Mouse (Mus musculus): ENCODE data around the gene Rsf1. TPM values are rescaled to one million over a fixed set of nuclear protein-coding genes. Genes with fewer than 3 reads are reported as not detected.

Gene Rsf1
- polyA plus RNA-seq (2014; fragmentation: Nextera tagmentation; extraction: Ambion mirVana): 14.5 and 14.8 TPM in 2 replicates

DNA sequence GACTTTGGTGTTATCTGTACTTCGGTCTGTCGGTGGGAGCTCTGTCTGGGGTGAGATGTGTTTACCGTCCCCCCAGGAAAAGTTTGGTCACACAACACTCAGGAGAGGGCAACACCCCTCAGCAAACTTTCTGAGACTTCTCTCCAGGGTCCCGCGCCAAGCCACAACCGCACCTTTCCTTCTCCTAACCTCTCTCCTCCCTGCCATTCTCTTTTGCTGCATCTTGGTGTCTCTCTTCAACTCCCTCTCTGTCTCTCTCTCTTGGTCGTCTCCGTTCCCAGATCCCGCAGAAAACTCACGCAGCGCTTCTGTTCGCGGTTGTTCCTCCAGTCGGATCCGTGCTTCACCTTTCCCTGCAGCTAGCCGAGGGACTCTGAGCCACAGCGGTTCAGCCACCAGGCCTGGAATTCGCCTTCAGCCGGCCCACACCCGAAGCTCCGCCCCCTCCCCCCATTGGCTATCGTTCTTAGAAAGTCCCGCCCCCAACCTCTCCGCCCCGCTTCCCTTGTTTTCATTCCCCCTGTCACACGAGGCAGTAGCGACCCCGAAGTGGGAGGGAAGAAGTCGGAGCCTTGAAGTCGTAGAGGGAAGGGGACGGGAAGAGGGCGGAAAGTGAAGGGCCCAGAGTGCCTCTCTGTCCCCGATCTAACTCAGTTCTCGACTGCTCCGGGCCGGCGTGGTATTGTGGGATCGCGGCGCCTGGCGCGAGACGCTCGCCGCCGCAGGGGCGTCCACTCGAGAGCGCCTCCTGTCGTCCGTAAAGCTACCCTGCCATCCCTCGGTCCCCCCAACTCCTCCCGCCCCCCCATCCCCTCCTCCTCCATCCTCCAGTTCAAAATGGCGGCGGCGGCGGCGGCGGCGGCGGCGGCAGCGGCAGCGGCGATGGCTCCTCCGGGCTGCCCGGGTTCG is at the start of gene Rsf1, which contains the start of gene Aamdc:
Gene Rsf1 (plus strand): TSS at position 823 of the 909 bp plus-strand sequence.
Gene Aamdc (minus strand): TSS at position 431 of the 909 bp plus-strand sequence.
- DNase-seq (ENCODE audit: low spot score): peak; percentile 95
- H3K36me3 ChIP-seq (ENCODE audit: control insufficient read depth, insufficient read depth, low read length): no peaks in the 10 kb centered on the region
- peak within 1 kb of the TSS; percentile 99 for H3K9ac ChIP-seq (ENCODE audit: low read depth, low read length)
- no peaks in the 10 kb centered on the region for H3K4me1 ChIP-seq (replicated peaks; ENCODE audit: control insufficient read depth, insufficient read depth, low read length)
- WGBS: under 1% methylated on average over 67 of the region's 68 CpGs
- H3K27ac ChIP-seq (ENCODE audit: low read depth, low read length): peak within 1 kb of the TSS; percentile 99
- peak within 1 kb of the TSS; percentile 99 for H3K4me3 ChIP-seq (ENCODE audit: low read depth, low read length)
- no peaks in the 10 kb centered on the region for H3K27me3 ChIP-seq (replicated peaks; ENCODE audit: control insufficient read depth, insufficient read depth, low read length)
- H3K9me3 ChIP-seq (ENCODE audit: control insufficient read depth, low read length): peaks cover 3% of the 10 kb centered on the region; the same call in 1 of the 2 replicates
- peak; percentile 88 for ATAC-seq (replicated peaks; ENCODE audit: low FRiP score)
- peak within 1 kb of the TSS; percentile 92 for H3K4me2 ChIP-seq

- ATAC-seq (replicated peaks; ENCODE audit: low FRiP score) (no peak), DNase-seq (ENCODE audit: low spot score) (no peak)
- Histone ChIP-seq H3K9ac (ENCODE audit: low read depth, low read length) (no peak overlapping the region), H3K27me3 (replicated peaks; ENCODE audit: control insufficient read depth, insufficient read depth, low read length) (no peaks in the 10 kb centered on the region), H3K36me3 (ENCODE audit: control insufficient read depth, insufficient read depth, low read length) (peaks cover 42% of the 10 kb centered on the region), H3K27ac (ENCODE audit: low read depth, low read length) (no peak overlapping the region), H3K4me2 (no peak overlapping the region), H3K4me1 (replicated peaks; ENCODE audit: control insufficient read depth, insufficient read depth, low read length) (no peaks in the 10 kb centered on the region), H3K9me3 (ENCODE audit: control insufficient read depth, low read length) (no peaks in the 10 kb centered on the region), H3K4me3 (ENCODE audit: low read depth, low read length) (no peak overlapping the region)
- WGBS: 89% methylated on average over 5 of the region's 5 CpGs
Measured at GRCm38 (mm10) chr7:97535531-97535930, 44.2 kb upstream of the Rsf1 start.

DNA sequence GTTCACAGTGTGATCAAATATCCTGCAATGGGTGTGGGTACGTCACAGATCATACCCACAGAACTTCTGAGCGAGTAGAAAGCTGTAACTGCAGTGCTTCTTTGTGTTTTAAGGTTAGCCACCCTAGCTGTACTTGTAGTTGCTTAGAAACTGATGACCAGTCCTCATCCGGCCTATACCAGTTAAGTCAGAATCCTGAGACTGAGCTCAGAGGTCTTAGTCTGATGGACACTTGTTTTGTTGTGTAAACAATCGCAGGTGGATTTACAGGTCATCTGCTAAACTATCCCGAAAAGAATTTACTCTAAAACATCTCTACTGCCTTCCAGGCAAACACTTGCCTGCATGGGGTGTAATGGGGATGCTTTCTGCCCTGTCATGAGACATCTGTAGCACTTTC is 43.1 kb upstream of the Rsf1 start:
- WGBS: 87% methylated on average over 5 of the region's 5 CpGs
- no peak for ATAC-seq (replicated peaks; ENCODE audit: low FRiP score)

DNA sequence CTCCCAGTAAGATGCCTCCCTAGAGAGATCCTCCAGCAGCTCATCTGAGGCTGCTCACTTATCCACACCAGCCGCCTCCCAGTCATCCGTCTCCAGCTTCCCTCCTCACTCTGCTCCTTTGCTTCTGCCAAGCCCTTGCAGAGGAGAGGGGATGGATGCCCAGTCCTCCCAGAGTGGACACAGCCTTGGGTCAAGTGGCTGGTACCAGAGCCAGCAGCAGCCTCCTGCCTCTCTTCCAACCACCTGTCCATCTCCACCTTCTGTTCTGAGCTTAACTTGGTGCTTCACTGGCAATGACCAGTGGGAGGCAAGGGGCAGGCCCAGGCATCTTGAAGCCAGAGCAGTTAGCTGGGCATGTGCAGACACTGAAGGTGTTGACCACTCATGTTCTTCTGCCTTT is 33.2 kb upstream of the Rsf1 start:
- Histone ChIP-seq H3K36me3 (ENCODE audit: control insufficient read depth, insufficient read depth, low read length) (peaks cover 3% of the 10 kb centered on the region; the same call in 1 of the 2 replicates), H3K4me1 (replicated peaks; ENCODE audit: control insufficient read depth, insufficient read depth, low read length) (no peaks in the 10 kb centered on the region), H3K9me3 (ENCODE audit: control insufficient read depth, low read length) (no peaks in the 10 kb centered on the region), H3K27me3 (replicated peaks; ENCODE audit: control insufficient read depth, insufficient read depth, low read length) (no peaks in the 10 kb centered on the region), H3K27ac (ENCODE audit: low read depth, low read length) (no peak overlapping the region), H3K4me3 (ENCODE audit: low read depth, low read length) (no peak overlapping the region), H3K9ac (ENCODE audit: low read depth, low read length) (no peak overlapping the region), H3K4me2 (no peak overlapping the region)
- WGBS: 75% methylated on average over 2 of the region's 2 CpGs
- DNase-seq (ENCODE audit: low spot score) (no peak), ATAC-seq (replicated peaks; ENCODE audit: low FRiP score) (no peak)

More for the DNA sequence above, 43.1 kb upstream of the Rsf1 start:
- DNase-seq (ENCODE audit: low spot score): no peak
- H3K4me3 ChIP-seq (ENCODE audit: low read depth, low read length): no peak overlapping the region
- H3K27ac ChIP-seq (ENCODE audit: low read depth, low read length): no peak overlapping the region
- peaks cover 38% of the 10 kb centered on the region for H3K36me3 ChIP-seq (ENCODE audit: control insufficient read depth, insufficient read depth, low read length)
- H3K27me3 ChIP-seq (replicated peaks; ENCODE audit: control insufficient read depth, insufficient read depth, low read length): no peaks in the 10 kb centered on the region
- no peaks in the 10 kb centered on the region for H3K4me1 ChIP-seq (replicated peaks; ENCODE audit: control insufficient read depth, insufficient read depth, low read length)
- no peak overlapping the region for H3K9ac ChIP-seq (ENCODE audit: low read depth, low read length)
- no peak overlapping the region for H3K4me2 ChIP-seq
- no peaks in the 10 kb centered on the region for H3K9me3 ChIP-seq (ENCODE audit: control insufficient read depth, low read length)

DNA sequence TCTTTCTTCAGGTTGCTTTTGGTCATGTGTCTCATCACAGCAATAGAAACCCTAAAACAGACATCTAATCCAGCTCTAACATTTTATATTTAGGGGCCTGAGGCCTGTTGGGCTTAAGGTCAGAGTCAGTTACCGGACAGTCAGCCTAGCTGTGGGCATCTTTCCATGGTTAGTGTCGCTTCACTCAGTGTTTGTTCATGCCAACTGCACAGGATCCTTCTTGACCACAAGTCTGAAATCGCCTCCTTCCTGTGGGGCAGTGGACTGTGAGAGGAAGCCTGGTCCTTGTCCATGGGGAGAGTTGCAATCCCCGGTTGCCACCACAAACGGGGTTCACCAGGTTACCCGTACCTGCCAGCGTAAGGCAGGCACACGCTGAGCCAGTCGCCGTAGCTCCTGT is 30.4 kb upstream of the Rsf1 start:
- DNase-seq (ENCODE audit: low spot score): no peak
- Histone ChIP-seq H3K4me2 (no peak overlapping the region), H3K27ac (ENCODE audit: low read depth, low read length) (no peak overlapping the region), H3K27me3 (replicated peaks; ENCODE audit: control insufficient read depth, insufficient read depth, low read length) (no peaks in the 10 kb centered on the region), H3K9me3 (ENCODE audit: control insufficient read depth, low read length) (no peaks in the 10 kb centered on the region), H3K4me3 (ENCODE audit: low read depth, low read length) (no peak overlapping the region), H3K4me1 (replicated peaks; ENCODE audit: control insufficient read depth, insufficient read depth, low read length) (no peaks in the 10 kb centered on the region), H3K36me3 (ENCODE audit: control insufficient read depth, insufficient read depth, low read length) (no peaks in the 10 kb centered on the region), H3K9ac (ENCODE audit: low read depth, low read length) (no peak overlapping the region)
- 86% methylated on average over 10 of the region's 10 CpGs for WGBS
- ATAC-seq (replicated peaks; ENCODE audit: low FRiP score): no peak

GRCm38 (mm10) chr7:97550673-97551072 is 29.0 kb upstream of the Rsf1 start:
- Histone ChIP-seq H3K9ac (ENCODE audit: low read depth, low read length) (no peak overlapping the region), H3K4me1 (replicated peaks; ENCODE audit: control insufficient read depth, insufficient read depth, low read length) (no peaks in the 10 kb centered on the region), H3K27me3 (replicated peaks; ENCODE audit: control insufficient read depth, insufficient read depth, low read length) (no peaks in the 10 kb centered on the region), H3K4me3 (ENCODE audit: low read depth, low read length) (no peak overlapping the region), H3K4me2 (no peak overlapping the region), H3K36me3 (ENCODE audit: control insufficient read depth, insufficient read depth, low read length) (no peaks in the 10 kb centered on the region), H3K27ac (ENCODE audit: low read depth, low read length) (no peak overlapping the region), H3K9me3 (ENCODE audit: control insufficient read depth, low read length) (no peaks in the 10 kb centered on the region)
- DNase-seq (ENCODE audit: low spot score) (no peak), ATAC-seq (replicated peaks; ENCODE audit: low FRiP score) (no peak)
- WGBS: 86% methylated on average over 9 of the region's 9 CpGs

- DNase-seq (ENCODE audit: low spot score) (no peak), ATAC-seq (replicated peaks; ENCODE audit: low FRiP score) (no peak)
- H3K9me3 ChIP-seq (ENCODE audit: control insufficient read depth, low read length): no peaks in the 10 kb centered on the region
- H3K4me3 ChIP-seq (ENCODE audit: low read depth, low read length): no peak overlapping the region
- no peaks in the 10 kb centered on the region for H3K4me1 ChIP-seq (replicated peaks; ENCODE audit: control insufficient read depth, insufficient read depth, low read length)
- no peak overlapping the region for H3K27ac ChIP-seq (ENCODE audit: low read depth, low read length)
- WGBS: 79% methylated on average over 2 of the region's 2 CpGs
- H3K36me3 ChIP-seq (ENCODE audit: control insufficient read depth, insufficient read depth, low read length): no peaks in the 10 kb centered on the region
- H3K27me3 ChIP-seq (replicated peaks; ENCODE audit: control insufficient read depth, insufficient read depth, low read length): no peaks in the 10 kb centered on the region
- H3K9ac ChIP-seq (ENCODE audit: low read depth, low read length): no peak overlapping the region
- no peak overlapping the region for H3K4me2 ChIP-seq
Measured at GRCm38 (mm10) chr7:97563576-97563975, 16.1 kb upstream of the Rsf1 start.

- DNase-seq (ENCODE audit: low spot score) (no peak), ATAC-seq (replicated peaks; ENCODE audit: low FRiP score) (no peak)
- Histone ChIP-seq H3K27ac (ENCODE audit: low read depth, low read length) (no peak overlapping the region), H3K36me3 (ENCODE audit: control insufficient read depth, insufficient read depth, low read length) (no peaks in the 10 kb centered on the region), H3K4me2 (no peak overlapping the region), H3K9me3 (ENCODE audit: control insufficient read depth, low read length) (no peaks in the 10 kb centered on the region), H3K4me1 (replicated peaks; ENCODE audit: control insufficient read depth, insufficient read depth, low read length) (no peaks in the 10 kb centered on the region), H3K9ac (ENCODE audit: low read depth, low read length) (no peak overlapping the region), H3K27me3 (replicated peaks; ENCODE audit: control insufficient read depth, insufficient read depth, low read length) (no peaks in the 10 kb centered on the region), H3K4me3 (ENCODE audit: low read depth, low read length) (no peak overlapping the region)
- 78% methylated on average over 4 of the region's 4 CpGs for WGBS
Measured at GRCm38 (mm10) chr7:97569372-97569771, 10.3 kb upstream of the Rsf1 start.

DNA sequence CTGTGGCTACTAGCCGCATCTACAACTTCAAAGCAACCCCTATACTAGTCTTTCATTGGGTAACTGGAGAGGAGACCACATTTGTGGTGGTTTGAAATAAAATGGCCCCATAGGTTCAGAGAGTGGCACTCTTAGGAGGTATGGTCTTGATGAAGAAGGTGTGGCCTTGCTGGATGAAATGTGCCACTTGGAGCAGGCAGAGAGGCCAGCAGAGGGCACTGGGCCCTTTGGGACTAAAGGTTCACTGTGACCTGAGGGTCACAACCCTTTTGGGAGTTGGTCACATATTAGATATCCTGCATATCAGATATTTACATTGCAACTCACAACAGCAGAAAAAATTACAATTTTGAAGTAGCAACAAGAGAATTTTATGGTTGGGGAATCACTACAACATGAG is 9.3 kb upstream of the Rsf1 start:
- 93% methylated on average over 1 of the region's 1 CpGs for WGBS
- no peak overlapping the region for H3K4me3 ChIP-seq (ENCODE audit: low read depth, low read length)
- DNase-seq (ENCODE audit: low spot score) (no peak), ATAC-seq (replicated peaks; ENCODE audit: low FRiP score) (no peak)
- H3K27ac ChIP-seq (ENCODE audit: low read depth, low read length): no peak overlapping the region
- no peak overlapping the region for H3K9ac ChIP-seq (ENCODE audit: low read depth, low read length)
- H3K27me3 ChIP-seq (replicated peaks; ENCODE audit: control insufficient read depth, insufficient read depth, low read length): no peaks in the 10 kb centered on the region
- H3K4me2 ChIP-seq: no peak overlapping the region
- H3K9me3 ChIP-seq (ENCODE audit: control insufficient read depth, low read length): no peaks in the 10 kb centered on the region
- no peaks in the 10 kb centered on the region for H3K4me1 ChIP-seq (replicated peaks; ENCODE audit: control insufficient read depth, insufficient read depth, low read length)
- H3K36me3 ChIP-seq (ENCODE audit: control insufficient read depth, insufficient read depth, low read length): no peaks in the 10 kb centered on the region

All from liver, embryonic 11.5 days (tissue).